8 mouse cellular contexts compared by ENCODE assay signal in the genomic region with DNA sequence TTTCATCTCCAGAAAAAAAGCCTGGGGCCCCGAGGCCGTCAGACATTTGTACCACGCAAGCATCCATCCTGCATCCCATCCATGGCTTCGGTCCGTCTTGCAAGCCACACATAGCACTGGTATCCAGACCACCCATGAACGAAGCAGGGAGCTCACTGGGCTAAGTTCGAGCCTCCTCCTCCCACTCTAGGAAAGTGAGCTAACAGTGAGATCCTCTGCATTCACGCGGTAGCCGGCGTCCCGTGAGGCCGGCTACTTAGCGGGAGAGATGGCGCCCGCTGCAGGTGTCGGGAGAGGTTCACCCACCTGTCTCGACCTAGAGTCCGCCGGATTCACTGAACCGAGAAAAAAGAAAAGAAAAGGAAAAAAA. TPM values are rescaled to one million over a fixed set of nuclear protein-coding genes. Genes with fewer than 3 reads are reported as not detected.
DNase-seq lines count a peak whose midpoint lies in the region; ATAC-seq and TF ChIP-seq lines count a peak whose summit lies in the region.

No protein-coding gene starts in this region.

- 0 out of 2 replicates have a peak, but pooled peaks have one; percentile 3 for TF ChIP-seq CTCF in kidney, postnatal 0 days (IDR thresholded peaks at IDR 0.05; ENCODE audit: low read depth)

- ATAC-seq in kidney, postnatal 0 days (replicated peaks; ENCODE audit: low FRiP score, low read depth): peak; percentile 29
- ATAC-seq in inflammation-experienced regulatory T-cells, adult 6 months: peak; percentile 26
- ATAC-seq in midbrain, embryonic 14.5 days (ENCODE audit: low FRiP score, low TSS enrichment): peak; percentile 38

- peak overlapping the region; percentile 84 for H3K4me2 ChIP-seq in kidney, postnatal 0 days (ENCODE audit: low read length)
- peak overlapping the region; percentile 95 for H3K4me2 ChIP-seq in midbrain, embryonic 14.5 days (ENCODE audit: low read length)

- H3K9ac ChIP-seq in kidney, postnatal 0 days (ENCODE audit: low read depth, low read length): peak overlapping the region; percentile 64
- H3K9ac ChIP-seq in midbrain, embryonic 14.5 days (replicated peaks; ENCODE audit: low read length): peak overlapping the region; percentile 86

- H3K4me3 ChIP-seq in kidney, postnatal 0 days (replicated peaks; ENCODE audit: low read depth, low read length): peak overlapping the region; percentile 76
- H3K4me3 ChIP-seq in embryonic facial prominence, embryonic 10.5 days: peak overlapping the region; percentile 91
- H3K4me3 ChIP-seq in midbrain, embryonic 14.5 days (replicated peaks; ENCODE audit: low read depth, low read length): peak overlapping the region; percentile 91

- H3K27me3 ChIP-seq in kidney, postnatal 0 days (ENCODE audit: insufficient read depth, low read length): no peaks in the 10 kb centered on the region
- no peaks in the 10 kb centered on the region for H3K27me3 ChIP-seq in embryonic facial prominence, embryonic 10.5 days (replicated peaks; ENCODE audit: low read depth, poor library complexity, severe bottlenecking)
- no peaks in the 10 kb centered on the region for H3K27me3 ChIP-seq in midbrain, embryonic 14.5 days (ENCODE audit: control insufficient read depth, insufficient read depth, low read length)

- under 1% methylated on average over 21 of the region's 21 CpGs for WGBS in kidney, postnatal 0 days
- whole genome bisulfite sequencing in embryonic facial prominence, embryonic 10.5 days: under 1% methylated on average over 21 of the region's 21 CpGs
- under 1% methylated on average over 21 of the region's 21 CpGs for WGBS in midbrain, embryonic 14.5 days

- H3K27ac ChIP-seq in kidney, postnatal 0 days: peak overlapping the region; percentile 82
- H3K27ac ChIP-seq in embryonic facial prominence, embryonic 10.5 days (replicated peaks): peak overlapping the region; percentile 92
- peak overlapping the region; percentile 83 for H3K27ac ChIP-seq in midbrain, embryonic 14.5 days (replicated peaks; ENCODE audit: low read depth, low read length)

- H3K9me3 ChIP-seq in kidney, postnatal 0 days (replicated peaks; ENCODE audit: low read length): no peaks in the 10 kb centered on the region
- 0 out of 2 replicates have a peak, but pooled peaks cover 4% of the 10 kb centered on the region for H3K9me3 ChIP-seq in embryonic facial prominence, embryonic 10.5 days
- no peaks in the 10 kb centered on the region for H3K9me3 ChIP-seq in midbrain, embryonic 14.5 days (ENCODE audit: control insufficient read depth, low read length)

- H3K36me3 ChIP-seq in kidney, postnatal 0 days (ENCODE audit: insufficient read depth, low read length): no peaks in the 10 kb centered on the region
- H3K36me3 ChIP-seq in embryonic facial prominence, embryonic 10.5 days (replicated peaks): peaks cover 56% of the 10 kb centered on the region
- H3K36me3 ChIP-seq in midbrain, embryonic 14.5 days (ENCODE audit: control insufficient read depth, insufficient read depth, low read length): peaks cover 26% of the 10 kb centered on the region

- DNase-seq in kidney, postnatal 0 days (ENCODE audit: low spot score): no peak
- DNase-seq in kidney, adult 8-10 months: no peak
- DNase-seq in embryonic facial prominence, embryonic 10.5 days (ENCODE audit: low spot score): no peak
- DNase-seq in midbrain, embryonic 14.5 days: no peak
- DNase-seq in T-cell, adult 2 months (ENCODE audit: low spot score): no peak
- no peak for DNase-seq in urinary bladder, adult 18-20 months (ENCODE audit: low spot score in 2 of 2)
- no peak for DNase-seq in urinary bladder, postnatal 4 days (ENCODE audit: low spot score in 2 of 2)

- H3K4me1 ChIP-seq in kidney, postnatal 0 days (replicated peaks; ENCODE audit: insufficient read depth, low read length): peaks cover 16% of the 10 kb centered on the region
- peaks cover 32% of the 10 kb centered on the region for H3K4me1 ChIP-seq in embryonic facial prominence, embryonic 10.5 days
- peaks cover 25% of the 10 kb centered on the region for H3K4me1 ChIP-seq in midbrain, embryonic 14.5 days (ENCODE audit: control insufficient read depth, insufficient read depth, low read length)

RNA-seq across cellular contexts. Expression of gene Zfp672, which starts 0.2 kb away (rescaled TPM):
- 58.1 and 66.3 TPM in 2 replicates for polyA plus RNA-seq in kidney, postnatal 0 days (2015; fragmentation: Nextera tagmentation; extraction: Ambion mirVana)
- 24.7 and 27.1 TPM in 2 replicates for polyA plus RNA-seq in embryonic facial prominence, embryonic 10.5 days (2016; fragmentation: Nextera tagmentation; extraction: Ambion mirVana)
- 10 to 100 TPM; 40.5 to 41.4 (median 41.1) TPM for polyA plus RNA-seq in inflammation-experienced regulatory T-cells, adult 6 months (2017; shearing (Covaris generic))
- polyA plus RNA-seq in midbrain, embryonic 14.5 days (2014; fragmentation: Nextera tagmentation; extraction: Ambion mirVana): 38.1 and 43.3 TPM in 2 replicates

RNA-seq across cellular contexts. Expression of gene Sh3bp5l, which starts 0.6 kb away (rescaled TPM):
- polyA plus RNA-seq in kidney, postnatal 0 days (2015; fragmentation: Nextera tagmentation; extraction: Ambion mirVana): 28.3 and 31.9 TPM in 2 replicates
- polyA plus RNA-seq in embryonic facial prominence, embryonic 10.5 days (2016; fragmentation: Nextera tagmentation; extraction: Ambion mirVana): 40.7 and 44.3 TPM in 2 replicates
- polyA plus RNA-seq in inflammation-experienced regulatory T-cells, adult 6 months (2017; shearing (Covaris generic)): 1 to 10 TPM; 5.1 to 7.9 (median 6.8) TPM
- polyA plus RNA-seq in midbrain, embryonic 14.5 days (2014; fragmentation: Nextera tagmentation; extraction: Ambion mirVana): 39.6 and 40.7 TPM in 2 replicates

RNA-seq across cellular contexts. Expression of gene Zfp692, which starts 23.0 kb away (rescaled TPM):
- polyA plus RNA-seq in kidney, postnatal 0 days (2015; fragmentation: Nextera tagmentation; extraction: Ambion mirVana): 11.5 and 15.2 TPM in 2 replicates
- polyA plus RNA-seq in embryonic facial prominence, embryonic 10.5 days (2016; fragmentation: Nextera tagmentation; extraction: Ambion mirVana): 27.7 and 29.7 TPM in 2 replicates
- 10 to 100 TPM in 1 of 3 experiments, 1 to 10 TPM in 2; 7.6 to 10.2 (median 7.8) TPM for polyA plus RNA-seq in inflammation-experienced regulatory T-cells, adult 6 months (2017; shearing (Covaris generic))
- 14.2 and 24.9 TPM in 2 replicates for polyA plus RNA-seq in midbrain, embryonic 14.5 days (2014; fragmentation: Nextera tagmentation; extraction: Ambion mirVana)

RNA-seq across cellular contexts. Expression of gene Lypd8, which starts 49.0 kb away (rescaled TPM):
- 0.24 and 0.28 TPM in 2 replicates for polyA plus RNA-seq in kidney, postnatal 0 days (2015; fragmentation: Nextera tagmentation; extraction: Ambion mirVana)
- not detected in 2 replicates for polyA plus RNA-seq in embryonic facial prominence, embryonic 10.5 days (2016; fragmentation: Nextera tagmentation; extraction: Ambion mirVana)
- polyA plus RNA-seq in inflammation-experienced regulatory T-cells, adult 6 months (2017; shearing (Covaris generic)): not detected
- polyA plus RNA-seq in midbrain, embryonic 14.5 days (2014; fragmentation: Nextera tagmentation; extraction: Ambion mirVana): not detected in 2 replicates

RNA-seq across cellular contexts. Expression of gene 4930438A08Rik, which starts 55.3 kb away (rescaled TPM):
- 0.07 TPM in 1 of 2 replicates, not detected in the other for polyA plus RNA-seq in kidney, postnatal 0 days (2015; fragmentation: Nextera tagmentation; extraction: Ambion mirVana)
- polyA plus RNA-seq in embryonic facial prominence, embryonic 10.5 days (2016; fragmentation: Nextera tagmentation; extraction: Ambion mirVana): 0.06 TPM in 1 of 2 replicates, not detected in the other
- polyA plus RNA-seq in inflammation-experienced regulatory T-cells, adult 6 months (2017; shearing (Covaris generic)): not detected
- polyA plus RNA-seq in midbrain, embryonic 14.5 days (2014; fragmentation: Nextera tagmentation; extraction: Ambion mirVana): not detected in 2 replicates
